Mouse (Mus musculus) ES-Bruce4 (cell line): ENCODE results near the gene Olfr700.
"Not testable (repeated sequence)": the region's sequence is repeated elsewhere in the genome, so short reads cannot be mapped to it uniquely, and the experiment has no call there.

ENCODE experiments used
- CTCF ChIP-seq: IDR thresholded peaks from one replicate; pipeline ENCODE4 v1.8.1; 2011; ENCODE audit warnings: low read depth, low read length
- EP300 ChIP-seq: IDR thresholded peaks from 2 replicates; pipeline ENCODE4 v1.6.1; 2011; ENCODE audit warnings: low read depth, low read length; ENCODE audit not compliant: insufficient read depth
- POLR2A ChIP-seq: IDR thresholded peaks from one replicate; pipeline ENCODE4 v1.8.1; 2011; ENCODE audit warnings: low read length; ENCODE audit not compliant: insufficient read depth

GRCm38 (mm10) chr7:106761008-106761407 is 47.6 kb downstream of the Olfr700 start:
- not testable (repeated sequence) for TF ChIP-seq CTCF, EP300, POLR2A
